Mouse (Mus musculus) midbrain, postnatal 0 days (tissue): ENCODE measurements around the gene Tpk1. TPM values are rescaled to one million over a fixed set of nuclear protein-coding genes. Genes with fewer than 3 reads are reported as not detected.
"Not testable (repeated sequence)": the region's sequence is repeated elsewhere in the genome, so short reads cannot be mapped to it uniquely, and the experiment has no call there.

Source experiments
- ATAC-seq: fragments of 200-750 bp; cut with Nextera tagmentation; 2 replicates; pipeline ENCODE4 v1.8.0; 2017; ENCODE audit warnings: moderate number of reproducible peaks, mild to moderate bottlenecking, moderate TSS enrichment, moderate library complexity; ENCODE audit not compliant: low FRiP score
- DNase-seq: peaks from one replicate; pipeline ENCODE4 v3.0.0-alpha.2; 2015; ENCODE audit warnings: low spot score
- H3K27ac ChIP-seq: fragments of 300-500 bp; sonication (generic); 2 replicates; pipeline ENCODE4 v1.5.1; 2014; ENCODE audit warnings: low read depth, mild to moderate bottlenecking, low read length, mixed read lengths
- H3K27me3 ChIP-seq: fragments of 300-500 bp; sonication (generic); 2 replicates; pipeline ENCODE4 v1.6.1; 2014; ENCODE audit warnings: low read length, control low read depth, mixed read lengths; ENCODE audit not compliant: insufficient read depth
- H3K36me3 ChIP-seq: fragments of 300-500 bp; sonication (generic); 2 replicates; pipeline ENCODE4 v1.6.1; 2014; ENCODE audit warnings: low read length, control low read depth, mixed read lengths; ENCODE audit not compliant: insufficient read depth
- H3K4me1 ChIP-seq: fragments of 300-500 bp; sonication (generic); 2 replicates; pipeline ENCODE4 v1.6.1; 2014; ENCODE audit warnings: mild to moderate bottlenecking, control low read depth, antibody characterized with exemption, low read length, mixed read lengths; ENCODE audit not compliant: insufficient read depth
- H3K4me2 ChIP-seq: fragments of 300-500 bp; sonication (generic); 2 replicates; pipeline ENCODE4 v1.6.1; 2014; ENCODE audit warnings: low read depth, mild to moderate bottlenecking, low read length, mixed read lengths; ENCODE audit not compliant: poor library complexity, severe bottlenecking
- H3K4me3 ChIP-seq: fragments of 300-500 bp; sonication (generic); 2 replicates; pipeline ENCODE4 v1.5.1; 2014; ENCODE audit warnings: low read depth, mild to moderate bottlenecking, low read length, moderate library complexity
- H3K9ac ChIP-seq: fragments of 300-500 bp; sonication (generic); replicated peaks from 2 replicates; pipeline ENCODE4 v1.6.1; 2014; ENCODE audit warnings: mild to moderate bottlenecking, low read length, moderate library complexity, mixed read lengths; ENCODE audit not compliant: poor library complexity, severe bottlenecking
- H3K9me3 ChIP-seq: fragments of 300-500 bp; sonication (generic); 2 replicates; pipeline ENCODE4 v1.6.1; 2016; ENCODE audit warnings: low read length, control low read depth
- CTCF ChIP-seq: IDR thresholded peaks from 2 replicates; pipeline ENCODE4 v1.5.1; 2016; ENCODE audit warnings: antibody characterized with exemption, mild to moderate bottlenecking
- WGBS: fragments of 180-500 bp; shearing (Covaris S2); extraction: QIAGEN DNeasy Blood & Tissue Kit; methylation state at CpG from one replicate; pipeline ENCODE4 v1.1.7; 2014; 5-methylcytosine and 5-hydroxymethylcytosine counted together
- polyA plus RNA-seq: library from polyadenylated mRNA; unstranded; fragments of >200 nt; fragmentation: Nextera tagmentation; extraction: Ambion mirVana; gene quantifications from 2 replicates; pipeline ENCODE4 v1.2.1, GENCODE M21; 2015
- total RNA-seq: library from RNA; depleted of rRNA; stranded (reverse); fragments of >200 nt; gene quantifications from 2 replicates; pipeline ENCODE4 v1.2.3, GENCODE M21; 2014

Tpk1 gene
- total and polyA plus RNA-seq, 2 experiments from 2014 or later = 4.4 to 6.0 TPM

DNA sequence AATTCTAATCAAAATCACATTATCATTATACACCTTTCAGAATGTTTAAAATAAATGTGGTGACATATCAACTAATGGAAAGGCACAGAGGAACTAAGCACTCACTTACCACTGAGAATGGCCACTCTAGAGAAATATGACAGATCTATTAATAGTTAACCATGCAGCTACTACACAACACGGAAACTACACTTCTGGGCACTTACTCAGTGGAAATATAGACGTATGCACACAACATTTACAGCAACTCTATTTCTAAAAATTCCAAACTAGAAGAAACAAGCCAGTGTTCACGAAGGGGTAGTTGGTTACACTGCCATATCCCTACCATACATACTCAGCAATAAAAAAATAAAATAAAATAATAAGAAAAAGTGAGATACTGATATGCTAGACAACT is 28.0 kb downstream of the Tpk1 start:
- no peak overlapping the region for H3K9ac ChIP-seq
- H3K27me3 ChIP-seq = no peaks in the 10 kb centered on the region
- no peak overlapping the region for H3K27ac ChIP-seq
- no peaks in the 10 kb centered on the region for H3K36me3 ChIP-seq
- 89% methylated on average over 3 of the region's 3 CpGs for WGBS
- no peak overlapping the region for H3K4me3 ChIP-seq
- no peak for TF ChIP-seq CTCF
- DNase-seq = no peak
- ATAC-seq = no peak
- H3K4me1 ChIP-seq = no peaks in the 10 kb centered on the region
- no peaks in the 10 kb centered on the region for H3K9me3 ChIP-seq
- H3K4me2 ChIP-seq = no peak overlapping the region

DNA sequence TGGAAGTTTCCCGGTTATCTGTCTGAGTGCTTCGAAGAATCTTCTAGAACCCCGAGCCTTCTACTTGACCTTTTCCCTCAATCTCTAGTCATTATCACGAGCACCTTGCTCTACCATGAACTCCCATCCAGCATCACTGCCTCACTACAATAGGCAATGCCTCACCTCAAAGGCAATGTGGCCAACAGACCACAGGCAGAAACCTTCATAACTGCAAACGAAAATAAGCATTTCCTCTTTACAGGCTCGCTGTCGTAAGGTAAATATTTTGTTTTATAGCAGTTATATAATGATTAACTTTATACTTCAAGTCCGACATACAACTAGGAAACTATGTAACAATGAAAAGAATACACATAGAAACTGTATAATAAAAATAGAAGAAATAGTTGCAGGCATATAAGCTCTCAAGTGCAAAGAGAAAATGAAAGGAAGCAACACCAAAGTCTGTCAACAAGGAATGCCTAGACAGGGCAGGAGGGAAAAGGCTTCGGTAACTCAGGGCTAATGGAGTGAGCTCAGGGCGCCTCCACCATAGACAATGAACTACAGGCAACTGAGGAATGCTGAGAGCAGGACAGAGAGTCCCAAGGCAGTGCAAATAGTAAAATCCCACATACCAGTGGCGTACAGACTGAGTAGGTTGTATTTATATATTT is 29.0 kb downstream of the Tpk1 start:
- DNase-seq = no peak
- Histone ChIP-seq H3K27ac (no peak overlapping the region), H3K27me3 (no peaks in the 10 kb centered on the region), H3K36me3 (no peaks in the 10 kb centered on the region), H3K9ac (no peak overlapping the region), H3K4me1 (no peaks in the 10 kb centered on the region), H3K4me2 (no peak overlapping the region), H3K4me3 (no peak overlapping the region), H3K9me3 (no peaks in the 10 kb centered on the region)
- WGBS = 87% methylated on average over 11 of the region's 11 CpGs
- TF ChIP-seq CTCF = no peak
- ATAC-seq = no peak

GRCm38 (mm10) chr6:43633308-43633963 is 32.6 kb downstream of the Tpk1 start:
- WGBS = 95% methylated on average over 3 of the region's 3 CpGs
- Histone ChIP-seq H3K4me1 (no peaks in the 10 kb centered on the region), H3K4me3 (no peak overlapping the region), H3K27ac (no peak overlapping the region), H3K9ac (no peak overlapping the region), H3K9me3 (no peaks in the 10 kb centered on the region), H3K27me3 (no peaks in the 10 kb centered on the region), H3K36me3 (no peaks in the 10 kb centered on the region), H3K4me2 (no peak overlapping the region)
- ATAC-seq = no peak
- DNase-seq = no peak
- TF ChIP-seq CTCF = no peak

DNA sequence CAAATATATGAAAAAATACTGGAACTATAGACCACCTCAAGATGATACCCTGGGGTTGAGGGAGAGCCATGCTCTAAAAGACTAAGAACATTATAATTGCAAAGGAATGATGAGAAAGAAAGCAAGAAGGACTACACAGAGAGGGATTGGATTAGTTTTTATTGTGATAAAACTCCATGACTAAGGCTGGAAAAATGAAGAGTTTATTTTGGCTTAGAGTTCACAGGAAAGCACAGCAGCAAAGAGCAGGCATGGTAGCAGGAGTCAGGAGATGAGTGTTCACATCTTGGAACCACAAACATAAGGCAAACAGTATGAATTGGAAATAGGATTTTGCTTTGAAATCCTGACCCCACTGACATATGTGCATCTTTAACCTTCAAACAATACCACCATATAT is 33.2 kb downstream of the Tpk1 start:
- Histone ChIP-seq H3K27ac (no peak overlapping the region), H3K4me1 (no peaks in the 10 kb centered on the region), H3K9ac (no peak overlapping the region), H3K36me3 (no peaks in the 10 kb centered on the region), H3K4me3 (no peak overlapping the region), H3K9me3 (no peaks in the 10 kb centered on the region), H3K27me3 (no peaks in the 10 kb centered on the region), H3K4me2 (no peak overlapping the region)
- DNase-seq (no peak), ATAC-seq (no peak)
- no peak for TF ChIP-seq CTCF

- not testable (repeated sequence) for H3K36me3 ChIP-seq, ATAC-seq, H3K27ac ChIP-seq, DNase-seq, H3K4me3 ChIP-seq, H3K4me2 ChIP-seq, H3K9me3 ChIP-seq, H3K4me1 ChIP-seq, H3K27me3 ChIP-seq, H3K9ac ChIP-seq
- WGBS = 92% methylated on average over 6 of the region's 6 CpGs
These were observed 42.6 kb downstream of the Tpk1 start for GRCm38 (mm10) chr6:43623448-43623847.

- no peak for TF ChIP-seq CTCF
- no peak overlapping the region for H3K27ac ChIP-seq
- no peak overlapping the region for H3K9ac ChIP-seq
- no peaks in the 10 kb centered on the region for H3K36me3 ChIP-seq
- ATAC-seq (no peak), DNase-seq (no peak)
- no peaks in the 10 kb centered on the region for H3K4me1 ChIP-seq
- 83% methylated on average over 3 of the region's 3 CpGs for WGBS
- H3K4me3 ChIP-seq = no peak overlapping the region
- no peaks in the 10 kb centered on the region for H3K27me3 ChIP-seq
- H3K4me2 ChIP-seq = no peak overlapping the region
- no peaks in the 10 kb centered on the region for H3K9me3 ChIP-seq
These were observed 46.8 kb downstream of the Tpk1 start for GRCm38 (mm10) chr6:43619258-43619657.
